Mouse (Mus musculus) small intestine, adult 2 months (tissue): ENCODE data around the gene Hacd3.

Experiments used
- CTCF ChIP-seq: fragments of 200-500 bp; IDR thresholded peaks from 2 replicates; pipeline ENCODE4 v1.5.1; 2012; ENCODE audit warnings: low read depth, mild to moderate bottlenecking, control low read depth, inconsistent platforms, low read length, moderate library complexity, mixed read lengths; ENCODE audit not compliant: insufficient replicate concordance, insufficient read length; ENCODE audit errors: extremely low read depth
- POLR2A ChIP-seq: fragments of 200-500 bp; IDR thresholded peaks from 2 replicates; pipeline ENCODE4 v1.6.1; 2012; ENCODE audit warnings: low read depth, mild to moderate bottlenecking, control low read depth, inconsistent platforms, low read length, moderate library complexity

DNA sequence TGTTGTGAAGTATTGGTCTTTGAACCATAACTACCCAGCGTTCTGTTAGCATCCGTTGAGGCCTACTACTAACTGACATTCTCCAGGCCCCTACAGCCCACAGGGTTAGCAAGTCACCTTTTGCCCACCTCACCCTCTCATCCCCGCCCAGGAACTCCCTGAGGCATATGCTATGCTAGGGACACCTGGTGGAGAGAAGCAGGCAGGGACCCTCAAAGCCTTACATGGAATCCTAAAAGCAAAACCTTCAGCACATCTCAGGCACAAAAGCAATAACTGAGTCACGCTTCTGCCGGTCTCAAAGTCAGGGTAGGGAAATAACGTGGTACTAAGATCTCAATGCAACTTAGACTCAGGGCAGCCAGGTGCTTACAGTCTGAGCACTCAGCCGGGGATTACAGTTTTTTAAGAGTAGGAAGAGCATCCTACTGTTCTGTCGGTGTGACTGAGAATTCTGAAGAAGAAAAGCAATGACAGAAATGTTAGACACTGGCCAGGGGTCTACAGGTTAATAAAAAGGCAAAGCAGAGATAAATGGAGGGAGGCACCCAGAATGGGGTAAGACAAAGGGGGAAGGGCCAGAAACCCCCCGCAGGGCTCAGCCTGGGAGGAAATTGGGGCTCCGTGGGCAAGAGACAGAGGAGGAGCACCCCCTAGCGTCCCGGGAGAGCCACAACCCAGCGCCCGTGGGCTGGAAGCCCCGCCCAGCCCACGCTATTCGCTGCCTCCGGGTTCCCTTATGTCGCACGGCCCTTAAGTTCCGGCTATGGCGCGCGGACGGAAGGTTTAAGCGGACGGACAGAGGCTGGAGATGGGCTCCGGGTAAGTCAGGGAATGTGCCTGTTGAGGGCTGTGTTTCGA is 61.1 kb downstream of the Hacd3 start, which contains the start of gene Ints14:
- TF ChIP-seq CTCF = peak; percentile 90
- TF ChIP-seq POLR2A = peak; percentile 87; the same call in 1 of the 2 replicates
